Mouse (Mus musculus) liver, embryonic 15.5 days (tissue): Measurements from ENCODE around the gene P2rx6. TPM values are rescaled to one million over a fixed set of nuclear protein-coding genes. Genes with fewer than 3 reads are reported as not detected.
A peak's percentile ranks its signal among the peaks of the same experiment; 100 is the strongest.
"Not testable (repeated sequence)": the region's sequence is repeated elsewhere in the genome, so short reads cannot be mapped to it uniquely, and the experiment has no call there.

Experiments used
- ATAC-seq: fragments of 200-750 bp; cut with Nextera tagmentation; 2 replicates; pipeline ENCODE4 v1.8.0; 2017; ENCODE audit warnings: moderate number of reproducible peaks, mild to moderate bottlenecking, moderate library complexity; ENCODE audit not compliant: insufficient read depth
- H3K27ac ChIP-seq: fragments of 300-500 bp; sonication (generic); replicated peaks from 2 replicates; pipeline ENCODE4 v1.5.1; 2015; ENCODE audit warnings: mild to moderate bottlenecking, inconsistent platforms
- H3K27me3 ChIP-seq: fragments of 300-500 bp; sonication (generic); 2 replicates; pipeline ENCODE4 v1.6.1; 2015; ENCODE audit warnings: mild to moderate bottlenecking, inconsistent platforms
- H3K36me3 ChIP-seq: fragments of 300-500 bp; sonication (generic); replicated peaks from 2 replicates; pipeline ENCODE4 v1.6.1; 2015; ENCODE audit warnings: moderate library complexity, mild to moderate bottlenecking, inconsistent platforms
- H3K4me1 ChIP-seq: fragments of 300-500 bp; sonication (generic); replicated peaks from 2 replicates; pipeline ENCODE4 v1.6.1; 2015; ENCODE audit warnings: inconsistent platforms
- H3K4me2 ChIP-seq: fragments of 300-500 bp; sonication (generic); 2 replicates; pipeline ENCODE4 v1.6.1; 2015; ENCODE audit warnings: moderate library complexity, mild to moderate bottlenecking, inconsistent platforms
- H3K4me3 ChIP-seq: fragments of 300-500 bp; sonication (generic); replicated peaks from 2 replicates; pipeline ENCODE4 v1.5.1; 2015; ENCODE audit warnings: mild to moderate bottlenecking, inconsistent platforms
- H3K9ac ChIP-seq: fragments of 300-500 bp; sonication (generic); 2 replicates; pipeline ENCODE4 v1.6.1; 2015; ENCODE audit warnings: moderate library complexity, mild to moderate bottlenecking, inconsistent platforms
- H3K9me3 ChIP-seq: fragments of 300-500 bp; sonication (generic); replicated peaks from 2 replicates; pipeline ENCODE4 v1.6.1; 2016; ENCODE audit warnings: inconsistent platforms
- whole genome bisulfite sequencing: fragments of 180-500 bp; shearing (Covaris S2); methylation state at CpG from one replicate; pipeline ENCODE4 v1.1.7; 2015; ENCODE audit warnings: mixed read lengths; ENCODE audit not compliant: insufficient replicate concordance; 5-methylcytosine and 5-hydroxymethylcytosine counted together
- polyA plus RNA-seq: library from polyadenylated mRNA; unstranded; fragments of >200 nt; fragmentation: Nextera tagmentation; extraction: Ambion mirVana; gene quantifications from 2 replicates; pipeline ENCODE4 v1.2.1, GENCODE M21; 2015

P2rx6 gene
- polyA plus RNA-seq, 1 experiment from 2014 or later: 0.14 TPM

DNA sequence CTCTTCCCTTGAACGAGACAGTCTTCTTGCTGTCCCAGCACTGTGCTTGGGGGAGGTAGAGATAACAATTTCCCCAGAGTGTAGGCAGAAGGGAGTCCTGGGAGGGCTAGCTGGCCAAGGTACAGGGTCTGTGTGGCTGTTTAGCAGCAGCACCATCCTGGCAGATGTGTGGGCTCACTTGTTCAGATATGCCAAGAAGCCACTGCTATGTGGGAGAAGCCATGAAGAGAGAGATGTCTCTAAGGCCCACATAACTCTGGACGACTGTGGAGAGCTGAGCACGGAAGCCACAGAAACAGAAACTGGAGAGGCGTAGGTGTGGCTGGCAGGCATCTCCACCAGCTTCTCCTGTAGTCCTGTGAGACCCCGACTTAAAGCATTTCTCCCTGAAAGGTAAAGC lies 44.0 kb downstream of the P2rx6 start:
- no peaks in the 10 kb centered on the region for H3K9me3 ChIP-seq
- 63% methylated on average over 5 of the region's 5 CpGs for WGBS
- H3K9ac ChIP-seq: no peak overlapping the region
- H3K4me1 ChIP-seq: no peaks in the 10 kb centered on the region
- peaks cover 6% of the 10 kb centered on the region; the same call in 1 of the 2 replicates for H3K27me3 ChIP-seq
- no peak overlapping the region for H3K27ac ChIP-seq
- no peaks in the 10 kb centered on the region for H3K36me3 ChIP-seq
- no peak for ATAC-seq
- no peak overlapping the region for H3K4me2 ChIP-seq
- no peak overlapping the region for H3K4me3 ChIP-seq

DNA sequence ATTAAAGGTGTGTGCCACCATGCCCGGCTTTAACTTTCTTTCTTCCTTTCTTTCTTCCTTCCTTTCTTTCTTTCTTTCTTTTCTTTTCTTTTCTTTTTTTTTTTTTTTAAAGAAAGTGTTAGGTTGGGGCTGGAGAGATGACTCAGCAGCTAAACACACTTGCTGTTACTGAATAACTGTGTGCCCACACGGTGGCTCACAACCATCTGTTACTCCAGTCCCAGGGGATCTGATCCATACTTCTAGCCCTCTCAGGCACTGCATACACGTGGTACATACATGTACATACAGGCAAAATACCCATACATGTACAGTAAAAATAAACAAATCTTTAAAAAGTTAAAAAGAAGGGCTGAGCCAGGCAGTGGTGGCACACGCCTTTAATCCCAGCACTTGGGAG lies 49.7 kb downstream of the P2rx6 start:
- Histone ChIP-seq H3K27me3 (no peaks in the 10 kb centered on the region), H3K9ac (no peak overlapping the region), H3K4me1 (no peaks in the 10 kb centered on the region), H3K27ac (no peak overlapping the region), H3K36me3 (no peaks in the 10 kb centered on the region), H3K4me2 (no peak overlapping the region), H3K4me3 (no peak overlapping the region), H3K9me3 (no peaks in the 10 kb centered on the region)
- ATAC-seq: no peak
- 55% methylated on average over 4 of the region's 4 CpGs for WGBS

- WGBS: 75% methylated on average over 6 of the region's 6 CpGs
- ATAC-seq, H3K27me3 ChIP-seq, H3K36me3 ChIP-seq, H3K27ac ChIP-seq, H3K4me2 ChIP-seq, H3K9ac ChIP-seq, H3K4me3 ChIP-seq, H3K9me3 ChIP-seq: not testable (repeated sequence)
- peaks cover 15% of the 10 kb centered on the region for H3K4me1 ChIP-seq
Observed at GRCm38 (mm10) chr16:17614740-17615139, 53.1 kb downstream of the P2rx6 start.

DNA sequence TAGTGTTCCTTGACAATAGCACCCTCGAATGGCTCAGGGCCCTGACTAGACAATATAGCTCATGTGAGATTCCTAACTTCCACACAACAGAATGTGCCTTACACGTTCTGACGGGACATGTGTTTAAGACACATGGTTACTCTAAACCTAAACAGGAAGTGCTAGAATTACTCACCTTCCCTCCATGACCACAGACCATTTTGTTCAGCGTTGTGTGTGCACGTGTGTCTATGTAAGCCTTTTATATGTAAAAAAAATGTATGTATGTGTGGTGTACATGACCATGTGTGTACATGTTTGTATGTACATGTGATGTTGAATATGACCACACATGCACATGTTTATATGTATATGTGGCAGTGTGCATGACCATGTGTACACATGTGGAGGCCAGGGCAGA lies 54.5 kb downstream of the P2rx6 start:
- no peaks in the 10 kb centered on the region for H3K9me3 ChIP-seq
- H3K4me3 ChIP-seq: no peak overlapping the region
- H3K9ac ChIP-seq: no peak overlapping the region
- H3K4me2 ChIP-seq: no peak overlapping the region
- no peak overlapping the region for H3K27ac ChIP-seq
- no peak for ATAC-seq
- H3K36me3 ChIP-seq: peaks cover 2% of the 10 kb centered on the region; the same call in 1 of the 2 replicates
- H3K27me3 ChIP-seq: no peaks in the 10 kb centered on the region
- WGBS: 43% methylated on average over 5 of the region's 5 CpGs
- peaks cover 30% of the 10 kb centered on the region for H3K4me1 ChIP-seq

DNA sequence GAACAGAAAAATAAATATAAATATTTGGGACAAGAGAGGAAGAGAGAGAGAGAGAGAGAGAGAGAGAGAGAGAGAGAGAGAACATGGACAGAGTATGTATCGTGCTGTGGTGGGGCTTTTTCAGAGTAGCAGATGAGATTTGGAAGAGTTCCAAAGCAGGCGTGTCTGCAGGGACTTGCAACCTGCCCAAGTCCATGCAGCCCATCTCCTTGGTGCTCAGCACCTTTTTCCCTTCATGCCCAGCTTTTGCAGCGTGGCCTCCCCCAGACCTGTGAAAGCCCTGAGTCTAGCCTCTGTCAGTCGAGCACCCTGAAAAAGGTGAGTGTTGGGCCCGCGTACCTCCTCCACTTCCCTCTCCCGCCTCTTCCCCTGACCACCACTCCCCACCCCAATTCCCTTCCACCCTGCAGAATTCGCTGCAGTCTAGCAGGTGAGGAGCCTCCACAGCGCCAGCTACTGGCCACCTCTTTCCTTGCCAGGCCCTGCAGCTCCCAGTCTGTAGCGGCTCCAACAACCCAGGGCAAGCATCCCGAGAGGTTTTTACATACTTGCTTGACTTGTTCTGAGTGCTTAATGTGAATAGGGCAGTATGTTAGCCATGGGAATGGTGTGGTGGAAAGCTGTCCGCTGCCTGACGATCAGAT lies 56.4 kb downstream of the P2rx6 start:
- Histone ChIP-seq H3K9ac (no peak overlapping the region), H3K9me3 (no peaks in the 10 kb centered on the region), H3K27ac (no peak overlapping the region), H3K4me3 (no peak overlapping the region; the same call in 1 of the 2 replicates), H3K27me3 (no peaks in the 10 kb centered on the region), H3K4me1 (peaks cover 35% of the 10 kb centered on the region), H3K4me2 (peak overlapping the region; percentile 79), H3K36me3 (peaks cover 18% of the 10 kb centered on the region)
- 20% methylated on average over 13 of the region's 13 CpGs for WGBS
- 0 out of 2 replicates have a peak, but pooled peaks have one; percentile 35 for ATAC-seq

DNA sequence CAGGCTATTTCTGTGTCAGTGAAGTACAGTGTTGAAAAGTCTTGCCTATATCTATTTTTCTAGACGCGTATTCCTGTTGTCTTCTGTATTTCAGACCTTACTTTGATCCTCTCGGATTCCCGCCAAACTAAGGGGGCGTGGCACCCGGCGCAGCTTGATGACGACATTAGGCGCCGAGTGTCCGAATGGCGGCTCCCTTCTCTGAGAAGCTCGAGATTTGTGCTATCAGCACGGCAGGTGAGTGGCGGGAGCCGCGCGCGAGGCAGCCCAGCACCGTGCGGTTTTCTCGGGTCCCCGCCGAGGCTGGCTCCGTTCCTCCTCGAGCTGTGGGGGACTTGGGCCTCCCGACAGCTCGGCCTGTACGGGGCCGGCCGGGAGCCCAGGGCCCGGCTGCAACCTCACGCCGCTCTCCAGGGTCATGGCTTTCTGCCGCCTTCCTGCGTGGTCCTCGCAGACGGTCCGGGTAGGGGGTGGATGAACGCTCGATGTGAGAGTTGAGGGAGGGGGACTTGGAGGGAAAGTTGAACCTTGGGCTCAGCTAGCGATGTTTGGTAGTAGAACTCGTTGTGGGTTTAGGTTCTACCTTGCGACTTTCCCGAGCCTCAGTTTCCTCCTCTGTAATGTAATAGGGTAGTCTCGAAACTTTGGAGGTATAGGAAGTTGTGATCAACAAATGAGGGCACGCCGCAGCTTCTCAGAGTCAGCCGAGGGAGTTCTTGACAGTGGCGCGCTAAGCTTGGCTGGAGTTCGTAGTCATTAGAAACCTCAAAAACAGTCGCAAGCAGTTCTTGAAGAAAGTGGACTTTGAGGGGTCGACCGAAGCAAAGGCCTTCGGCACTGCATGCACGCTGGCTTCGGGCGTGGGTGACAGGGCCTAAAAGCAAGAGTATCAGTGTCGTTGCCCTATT lies 57.8 kb downstream of the P2rx6 start, which contains the start of gene Smpd4:
Gene Smpd4 (plus strand): TSS at position 157 of the 908 bp plus-strand sequence.
- peak; percentile 81 for ATAC-seq
- Histone ChIP-seq H3K27ac (peak within 1 kb of the TSS; percentile 52), H3K36me3 (peaks cover 30% of the 10 kb centered on the region), H3K9me3 (no peaks in the 10 kb centered on the region), H3K27me3 (no peaks in the 10 kb centered on the region), H3K4me3 (peak within 1 kb of the TSS; percentile 80), H3K4me2 (peak within 1 kb of the TSS; percentile 79), H3K9ac (peak within 1 kb of the TSS; percentile 82), H3K4me1 (peaks cover 35% of the 10 kb centered on the region)
- WGBS: 1% methylated on average over 60 of the region's 60 CpGs

DNA sequence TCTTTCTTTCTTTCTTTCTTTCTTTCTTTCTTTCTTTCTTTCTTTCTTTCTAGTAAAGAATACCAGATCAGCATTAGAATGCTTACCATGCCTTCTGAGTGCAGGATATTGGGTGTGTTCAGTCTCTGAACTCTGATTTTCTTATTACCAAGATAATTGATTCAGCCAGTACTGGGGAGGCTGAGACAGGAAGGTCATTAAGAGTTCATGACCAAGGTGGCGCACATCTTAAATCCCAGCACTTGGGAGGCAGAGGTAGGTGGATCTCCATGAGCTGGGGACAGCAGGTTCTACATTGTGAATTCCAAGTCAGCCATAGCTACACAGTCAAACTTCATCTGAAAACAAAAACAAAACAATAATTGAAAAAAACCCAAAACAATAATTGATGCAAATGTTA lies 60.3 kb downstream of the P2rx6 start:
- WGBS: 70% methylated on average over 1 of the region's 1 CpGs

GRCm38 (mm10) chr16:17625488-17626268 lies 64.0 kb downstream of the P2rx6 start:
- Histone ChIP-seq H3K9me3 (no peaks in the 10 kb centered on the region), H3K36me3 (peaks cover 91% of the 10 kb centered on the region), H3K4me2 (no peak overlapping the region), H3K4me1 (peaks cover 10% of the 10 kb centered on the region), H3K27me3 (no peaks in the 10 kb centered on the region), H3K4me3 (no peak overlapping the region), H3K27ac (no peak overlapping the region), H3K9ac (no peak overlapping the region)
- WGBS: 74% methylated on average over 8 of the region's 8 CpGs
- ATAC-seq: no peak

More for the DNA sequence above, 60.3 kb downstream of the P2rx6 start:
- Histone ChIP-seq H3K27me3 (no peaks in the 10 kb centered on the region), H3K4me3 (no peak overlapping the region), H3K36me3 (peaks cover 54% of the 10 kb centered on the region), H3K9ac (no peak overlapping the region), H3K27ac (no peak overlapping the region), H3K4me2 (no peak overlapping the region), H3K9me3 (no peaks in the 10 kb centered on the region), H3K4me1 (peaks cover 35% of the 10 kb centered on the region)
- no peak for ATAC-seq

GRCm38 (mm10) chr16:17626269-17626555 lies 64.5 kb downstream of the P2rx6 start:
- no peaks in the 10 kb centered on the region for H3K27me3 ChIP-seq
- WGBS: 91% methylated on average over 5 of the region's 5 CpGs
- H3K9ac ChIP-seq: no peak overlapping the region
- H3K4me1 ChIP-seq: peaks cover 5% of the 10 kb centered on the region; the same call in 1 of the 2 replicates
- no peak overlapping the region for H3K4me2 ChIP-seq
- ATAC-seq: no peak
- H3K36me3 ChIP-seq: peaks cover 94% of the 10 kb centered on the region
- no peak overlapping the region for H3K27ac ChIP-seq
- no peaks in the 10 kb centered on the region for H3K9me3 ChIP-seq
- no peak overlapping the region for H3K4me3 ChIP-seq
